Mouse (Mus musculus) hindbrain, embryonic 14.5 days (tissue): ENCODE measurements at regions not wholly inside any gene's neighbourhood (a gene's known extent, or its start where the extent isn't known, plus 50 kb on each side); places are given as distances from the start of the nearest gene placed in this dataset.

ENCODE experiments used
- ATAC-seq: fragments of 200-750 bp; cut with Nextera tagmentation; 2 replicates; pipeline ENCODE4 v1.8.0; 2017; ENCODE audit warnings: moderate number of reproducible peaks, mild to moderate bottlenecking, moderate TSS enrichment, moderate library complexity; ENCODE audit not compliant: low FRiP score
- DNase-seq: peaks from one replicate; pipeline ENCODE4 v3.0.0-alpha.2; 2015; ENCODE audit warnings: low spot score
- H3K27ac ChIP-seq: fragments of 300-500 bp; sonication (generic); 2 replicates; pipeline ENCODE4 v1.5.1; 2014; ENCODE audit warnings: mild to moderate bottlenecking, moderate library complexity
- H3K27me3 ChIP-seq: fragments of 300-500 bp; sonication (generic); 2 replicates; pipeline ENCODE4 v1.6.1; 2014; ENCODE audit warnings: mild to moderate bottlenecking, low read length, mixed read lengths; ENCODE audit not compliant: control insufficient read depth, insufficient read depth
- H3K36me3 ChIP-seq: fragments of 300-500 bp; sonication (generic); replicated peaks from 2 replicates; pipeline ENCODE4 v1.6.1; 2014; ENCODE audit not compliant: control insufficient read depth, insufficient read depth
- H3K4me1 ChIP-seq: fragments of 300-500 bp; sonication (generic); replicated peaks from 2 replicates; pipeline ENCODE4 v1.6.1; 2014; ENCODE audit warnings: antibody characterized with exemption, low read length, mixed read lengths; ENCODE audit not compliant: control insufficient read depth, insufficient read depth
- H3K4me2 ChIP-seq: fragments of 300-500 bp; sonication (generic); replicated peaks from 2 replicates; pipeline ENCODE4 v1.6.1; 2014; ENCODE audit warnings: mild to moderate bottlenecking, moderate library complexity
- H3K4me3 ChIP-seq: fragments of 300-500 bp; sonication (generic); replicated peaks from 2 replicates; pipeline ENCODE4 v1.5.1; 2014; ENCODE audit warnings: mild to moderate bottlenecking, low read length
- H3K9ac ChIP-seq: fragments of 300-500 bp; sonication (generic); 2 replicates; pipeline ENCODE4 v1.6.1; 2014
- H3K9me3 ChIP-seq: fragments of 300-500 bp; sonication (generic); 2 replicates; pipeline ENCODE4 v1.6.1; 2016; ENCODE audit warnings: low read length; ENCODE audit not compliant: control insufficient read depth
- WGBS: fragments of 180-500 bp; shearing (Covaris S2); extraction: QIAGEN DNeasy Blood & Tissue Kit; methylation state at CpG from one replicate; pipeline ENCODE4 v1.1.7; 2014; 5-methylcytosine and 5-hydroxymethylcytosine counted together

- no peaks in the 10 kb centered on the region for H3K27me3 ChIP-seq
- no peak overlapping the region for H3K4me3 ChIP-seq
- no peak for DNase-seq
- H3K27ac ChIP-seq: no peak overlapping the region
- no peaks in the 10 kb centered on the region for H3K36me3 ChIP-seq
- H3K9me3 ChIP-seq: no peaks in the 10 kb centered on the region
- no peak overlapping the region for H3K4me2 ChIP-seq
- no peak for ATAC-seq
- H3K4me1 ChIP-seq: peaks cover 7% of the 10 kb centered on the region; the same call in 1 of the 2 replicates
- 21% methylated on average over 5 of the region's 5 CpGs for WGBS
- no peak overlapping the region for H3K9ac ChIP-seq
Observed at GRCm38 (mm10) chr1:42489563-42489962, 206.0 kb upstream of the Pou3f3 start.

GRCm38 (mm10) chr1:42490856-42491643, 204.5 kb upstream of the Pou3f3 start:
- Histone ChIP-seq H3K4me3 (peak overlapping the region; percentile 30), H3K9ac (peak overlapping the region; percentile 62), H3K27me3 (no peaks in the 10 kb centered on the region), H3K27ac (no peak overlapping the region), H3K4me1 (peaks cover 7% of the 10 kb centered on the region; the same call in 1 of the 2 replicates), H3K4me2 (peak overlapping the region; percentile 64), H3K36me3 (no peaks in the 10 kb centered on the region), H3K9me3 (no peaks in the 10 kb centered on the region)
- WGBS: 10% methylated on average over 11 of the region's 11 CpGs
- DNase-seq (no peak), ATAC-seq (peak; percentile 56; the same call in 1 of the 2 replicates)

GRCm38 (mm10) chr1:42491644-42492277, 203.8 kb upstream of the Pou3f3 start:
- peak overlapping the region; percentile 62 for H3K9ac ChIP-seq
- H3K4me3 ChIP-seq: peak overlapping the region; percentile 30
- no peaks in the 10 kb centered on the region for H3K36me3 ChIP-seq
- DNase-seq: no peak
- peak; percentile 64; the same call in 1 of the 2 replicates for ATAC-seq
- H3K4me2 ChIP-seq: peak overlapping the region; percentile 64
- H3K27me3 ChIP-seq: no peaks in the 10 kb centered on the region
- peaks cover 7% of the 10 kb centered on the region; the same call in 1 of the 2 replicates for H3K4me1 ChIP-seq
- H3K9me3 ChIP-seq: no peaks in the 10 kb centered on the region
- no peak overlapping the region for H3K27ac ChIP-seq
- WGBS: under 1% methylated on average over 35 of the region's 35 CpGs

- H3K36me3 ChIP-seq: no peaks in the 10 kb centered on the region
- no peak overlapping the region for H3K4me3 ChIP-seq
- no peak overlapping the region for H3K9ac ChIP-seq
- DNase-seq (no peak), ATAC-seq (no peak)
- no peaks in the 10 kb centered on the region for H3K9me3 ChIP-seq
- peaks cover 4% of the 10 kb centered on the region; the same call in 1 of the 2 replicates for H3K4me1 ChIP-seq
- no peak overlapping the region for H3K4me2 ChIP-seq
- no peak overlapping the region for H3K27ac ChIP-seq
- 88% methylated on average over 3 of the region's 3 CpGs for WGBS
- H3K27me3 ChIP-seq: no peaks in the 10 kb centered on the region
Observed at GRCm38 (mm10) chr1:42496022-42496421, 199.5 kb upstream of the Pou3f3 start.

- H3K4me1 ChIP-seq: no peaks in the 10 kb centered on the region
- ATAC-seq (no peak), DNase-seq (no peak)
- no peak overlapping the region for H3K9ac ChIP-seq
- H3K4me3 ChIP-seq: no peak overlapping the region
- H3K9me3 ChIP-seq: no peaks in the 10 kb centered on the region
- no peak overlapping the region for H3K27ac ChIP-seq
- 83% methylated on average over 6 of the region's 6 CpGs for WGBS
- no peak overlapping the region for H3K4me2 ChIP-seq
- no peaks in the 10 kb centered on the region for H3K36me3 ChIP-seq
- H3K27me3 ChIP-seq: no peaks in the 10 kb centered on the region
Observed at GRCm38 (mm10) chr1:42496433-42496832, 199.1 kb upstream of the Pou3f3 start.

GRCm38 (mm10) chr1:42498901-42499300, 196.7 kb upstream of the Pou3f3 start:
- H3K9me3 ChIP-seq: no peaks in the 10 kb centered on the region
- ATAC-seq: no peak
- H3K9ac ChIP-seq: no peak overlapping the region
- no peak overlapping the region for H3K27ac ChIP-seq
- no peak overlapping the region for H3K4me3 ChIP-seq
- H3K27me3 ChIP-seq: no peaks in the 10 kb centered on the region
- DNase-seq: no peak
- H3K36me3 ChIP-seq: no peaks in the 10 kb centered on the region
- H3K4me2 ChIP-seq: no peak overlapping the region
- WGBS: 74% methylated on average over 7 of the region's 7 CpGs
- no peaks in the 10 kb centered on the region for H3K4me1 ChIP-seq

GRCm38 (mm10) chr1:42504491-42504890, 191.1 kb upstream of the Pou3f3 start:
- Histone ChIP-seq H3K4me2 (no peak overlapping the region), H3K27me3 (no peaks in the 10 kb centered on the region), H3K4me3 (no peak overlapping the region), H3K4me1 (no peaks in the 10 kb centered on the region), H3K9me3 (no peaks in the 10 kb centered on the region), H3K36me3 (no peaks in the 10 kb centered on the region), H3K27ac (no peak overlapping the region), H3K9ac (no peak overlapping the region)
- 72% methylated on average over 9 of the region's 9 CpGs for WGBS
- DNase-seq: no peak
- no peak for ATAC-seq

- Histone ChIP-seq H3K36me3 (no peaks in the 10 kb centered on the region), H3K4me2 (no peak overlapping the region), H3K4me1 (no peaks in the 10 kb centered on the region), H3K9me3 (no peaks in the 10 kb centered on the region), H3K9ac (no peak overlapping the region), H3K27ac (no peak overlapping the region), H3K4me3 (no peak overlapping the region), H3K27me3 (no peaks in the 10 kb centered on the region)
- WGBS: 67% methylated on average over 10 of the region's 10 CpGs
- ATAC-seq (no peak), DNase-seq (no peak)
Observed at GRCm38 (mm10) chr1:42505048-42505729, 190.4 kb upstream of the Pou3f3 start.

GRCm38 (mm10) chr1:42514417-42514816, 181.2 kb upstream of the Pou3f3 start:
- DNase-seq (no peak), ATAC-seq (no peak)
- no peaks in the 10 kb centered on the region for H3K27me3 ChIP-seq
- no peaks in the 10 kb centered on the region for H3K36me3 ChIP-seq
- no peaks in the 10 kb centered on the region for H3K4me1 ChIP-seq
- 94% methylated on average over 3 of the region's 3 CpGs for WGBS
- no peak overlapping the region for H3K27ac ChIP-seq
- no peak overlapping the region for H3K9ac ChIP-seq
- no peak overlapping the region for H3K4me2 ChIP-seq
- H3K9me3 ChIP-seq: no peaks in the 10 kb centered on the region
- no peak overlapping the region for H3K4me3 ChIP-seq
